Mouse (Mus musculus): ENCODE measurements around the gene Eif4a2. TPM values are rescaled to one million over a fixed set of nuclear protein-coding genes. Genes with fewer than 3 reads are reported as not detected.

Gene Eif4a2
- total and polyA plus RNA-seq, 2 experiments from 2014 or later, result 260 to 490 TPM

DNA sequence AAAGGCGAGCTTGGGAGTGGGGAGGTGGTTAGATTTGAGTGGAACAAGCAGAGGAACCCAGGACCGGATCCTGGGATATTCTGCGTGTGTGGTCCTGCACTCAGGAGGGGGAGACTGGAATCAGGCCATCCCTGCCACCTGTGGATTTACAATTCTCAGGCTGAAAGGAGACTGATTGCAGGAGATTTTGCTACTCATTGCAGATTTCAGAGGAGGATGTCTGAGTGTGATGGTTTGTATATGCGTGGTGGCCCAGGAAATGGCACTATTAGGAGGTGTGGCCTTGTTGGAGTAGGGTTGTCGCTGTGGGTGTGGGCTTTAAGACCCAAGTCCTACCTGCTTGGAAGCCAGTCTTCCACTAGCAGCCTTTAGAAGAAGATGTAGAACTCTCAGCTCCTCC, 47.0 kb downstream of the Eif4a2 start:
- no peaks in the 10 kb centered on the region for H3K9me3 ChIP-seq (ENCODE audit: low read length)
- H3K9ac ChIP-seq (replicated peaks; ENCODE audit: low read length), result no peak overlapping the region
- H3K27ac ChIP-seq, result no peak overlapping the region
- no peak overlapping the region for H3K4me3 ChIP-seq (ENCODE audit: low read length)
- no peaks in the 10 kb centered on the region for H3K27me3 ChIP-seq (ENCODE audit: insufficient read depth, low read length)
- no peak for ATAC-seq
- TF ChIP-seq CTCF (IDR thresholded peaks at IDR 0.05; ENCODE audit: low read depth), result no peak
- no peak for DNase-seq (ENCODE audit: low spot score)
- no peak overlapping the region for H3K4me2 ChIP-seq (ENCODE audit: low read depth, low read length)
- H3K4me1 ChIP-seq (ENCODE audit: insufficient read depth, low read length), result no peaks in the 10 kb centered on the region
- WGBS, result 80% methylated on average over 5 of the region's 5 CpGs
- H3K36me3 ChIP-seq (ENCODE audit: insufficient read depth, low read length), result no peaks in the 10 kb centered on the region

DNA sequence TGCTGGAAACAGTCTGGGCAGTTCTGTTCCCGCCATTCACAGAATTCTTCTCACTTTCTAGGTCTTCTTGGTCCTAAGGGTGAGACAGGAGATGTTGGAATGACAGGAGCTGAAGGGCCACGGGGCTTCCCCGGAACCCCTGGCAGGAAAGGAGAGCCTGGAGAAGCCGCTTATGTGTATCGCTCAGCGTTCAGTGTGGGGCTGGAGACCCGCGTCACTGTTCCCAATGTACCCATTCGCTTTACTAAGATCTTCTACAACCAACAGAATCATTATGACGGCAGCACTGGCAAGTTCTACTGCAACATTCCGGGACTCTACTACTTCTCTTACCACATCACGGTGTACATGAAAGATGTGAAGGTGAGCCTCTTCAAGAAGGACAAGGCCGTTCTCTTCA, 49.8 kb downstream of the Eif4a2 start:
- H3K27ac ChIP-seq, result no peak overlapping the region
- no peaks in the 10 kb centered on the region for H3K9me3 ChIP-seq (ENCODE audit: low read length)
- H3K4me2 ChIP-seq (ENCODE audit: low read depth, low read length), result no peak overlapping the region
- DNase-seq (ENCODE audit: low spot score) (no peak), ATAC-seq (no peak)
- H3K4me1 ChIP-seq (ENCODE audit: insufficient read depth, low read length), result no peaks in the 10 kb centered on the region
- TF ChIP-seq CTCF (IDR thresholded peaks at IDR 0.05; ENCODE audit: low read depth), result no peak
- no peaks in the 10 kb centered on the region for H3K36me3 ChIP-seq (ENCODE audit: insufficient read depth, low read length)
- H3K9ac ChIP-seq (replicated peaks; ENCODE audit: low read length), result no peak overlapping the region
- H3K4me3 ChIP-seq (ENCODE audit: low read length), result no peak overlapping the region
- H3K27me3 ChIP-seq (ENCODE audit: insufficient read depth, low read length), result no peaks in the 10 kb centered on the region
- whole genome bisulfite sequencing, result 93% methylated on average over 13 of the region's 13 CpGs

DNA sequence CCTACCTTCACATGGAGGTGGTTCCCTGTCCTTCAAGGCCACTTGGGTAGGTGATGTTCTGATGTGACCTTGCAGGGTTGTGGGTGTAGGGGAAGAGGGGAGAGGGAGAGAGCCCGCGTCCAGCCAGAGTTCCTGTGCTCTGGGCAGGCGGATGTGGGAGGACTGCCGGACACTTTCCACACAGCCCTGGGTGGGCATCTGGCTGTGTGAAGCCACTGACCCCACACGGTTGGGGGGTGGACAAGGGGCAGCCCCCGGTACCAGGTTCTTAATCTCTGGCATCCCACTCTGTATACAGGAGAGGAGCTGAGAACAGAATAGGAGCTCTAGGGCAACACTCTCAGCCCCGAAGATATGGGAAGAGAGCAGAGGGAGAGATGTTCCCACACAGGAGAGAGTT, 51.0 kb downstream of the Eif4a2 start:
- TF ChIP-seq CTCF (IDR thresholded peaks at IDR 0.05; ENCODE audit: low read depth), result no peak
- no peak overlapping the region for H3K4me2 ChIP-seq (ENCODE audit: low read depth, low read length)
- H3K36me3 ChIP-seq (ENCODE audit: insufficient read depth, low read length), result no peaks in the 10 kb centered on the region
- no peak overlapping the region for H3K4me3 ChIP-seq (ENCODE audit: low read length)
- no peak overlapping the region for H3K9ac ChIP-seq (replicated peaks; ENCODE audit: low read length)
- no peaks in the 10 kb centered on the region for H3K9me3 ChIP-seq (ENCODE audit: low read length)
- 82% methylated on average over 7 of the region's 7 CpGs for WGBS
- DNase-seq (ENCODE audit: low spot score), result no peak
- no peak overlapping the region for H3K27ac ChIP-seq
- no peak for ATAC-seq
- no peaks in the 10 kb centered on the region for H3K27me3 ChIP-seq (ENCODE audit: insufficient read depth, low read length)
- no peaks in the 10 kb centered on the region for H3K4me1 ChIP-seq (ENCODE audit: insufficient read depth, low read length)

DNA sequence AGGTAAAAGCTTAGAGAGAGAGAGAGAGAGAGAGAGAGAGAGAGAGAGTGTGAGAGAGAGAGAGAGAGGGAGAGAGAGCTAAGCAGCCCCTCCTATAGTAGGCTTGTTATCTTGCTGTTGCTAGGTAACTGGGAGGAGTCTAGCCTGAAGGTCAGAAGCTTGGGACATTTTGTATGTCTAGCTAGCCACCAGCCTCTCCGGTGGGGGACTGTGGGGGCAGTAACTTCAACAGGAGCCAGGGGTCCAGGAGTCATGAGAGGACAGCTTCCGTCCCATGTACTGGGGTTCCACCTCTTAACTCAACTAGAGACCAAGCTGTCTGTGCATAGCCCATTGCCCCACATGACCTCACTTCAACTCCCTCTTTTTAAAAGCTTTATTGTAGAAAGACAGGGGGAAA, 51.7 kb downstream of the Eif4a2 start:
- no peak for DNase-seq (ENCODE audit: low spot score)

DNA sequence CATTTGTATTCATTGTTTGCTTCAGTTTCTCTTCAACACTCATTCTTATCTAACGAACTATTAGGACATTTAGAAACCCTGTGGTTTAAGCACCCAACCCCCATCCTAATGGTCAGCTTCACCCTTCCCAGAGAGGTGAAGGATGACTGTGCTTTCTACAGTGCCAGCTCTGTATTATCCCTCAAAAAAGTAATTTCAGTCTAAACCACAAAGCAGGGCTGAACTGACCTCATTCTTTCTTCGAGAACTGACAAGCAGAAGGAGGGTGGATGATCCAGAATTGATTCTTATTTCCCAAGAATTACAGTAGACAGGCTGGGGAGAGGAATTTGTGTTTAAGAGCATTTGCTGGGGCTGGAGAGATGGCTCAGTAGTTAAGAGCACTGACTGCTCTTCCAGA, 52.5 kb downstream of the Eif4a2 start:
- Histone ChIP-seq H3K27ac (no peak overlapping the region), H3K4me2 (ENCODE audit: low read depth, low read length) (no peak overlapping the region), H3K27me3 (ENCODE audit: insufficient read depth, low read length) (no peaks in the 10 kb centered on the region), H3K4me1 (ENCODE audit: insufficient read depth, low read length) (no peaks in the 10 kb centered on the region), H3K9ac (replicated peaks; ENCODE audit: low read length) (no peak overlapping the region), H3K36me3 (ENCODE audit: insufficient read depth, low read length) (no peaks in the 10 kb centered on the region), H3K4me3 (ENCODE audit: low read length) (no peak overlapping the region), H3K9me3 (ENCODE audit: low read length) (no peaks in the 10 kb centered on the region)
- DNase-seq (ENCODE audit: low spot score) (no peak), ATAC-seq (no peak)
- 78% methylated on average over 2 of the region's 2 CpGs for WGBS
- no peak for TF ChIP-seq CTCF (IDR thresholded peaks at IDR 0.05; ENCODE audit: low read depth)

More for the DNA sequence above, 51.7 kb downstream of the Eif4a2 start:
- Histone ChIP-seq H3K4me3 (ENCODE audit: low read length) (no peak overlapping the region), H3K4me2 (ENCODE audit: low read depth, low read length) (no peak overlapping the region), H3K27me3 (ENCODE audit: insufficient read depth, low read length) (no peaks in the 10 kb centered on the region), H3K36me3 (ENCODE audit: insufficient read depth, low read length) (no peaks in the 10 kb centered on the region), H3K9me3 (ENCODE audit: low read length) (no peaks in the 10 kb centered on the region), H3K4me1 (ENCODE audit: insufficient read depth, low read length) (no peaks in the 10 kb centered on the region), H3K27ac (no peak overlapping the region), H3K9ac (replicated peaks; ENCODE audit: low read length) (no peak overlapping the region)
- TF ChIP-seq CTCF (IDR thresholded peaks at IDR 0.05; ENCODE audit: low read depth), result no peak
- 50% methylated on average over 2 of the region's 2 CpGs for WGBS
- ATAC-seq, result no peak

DNA sequence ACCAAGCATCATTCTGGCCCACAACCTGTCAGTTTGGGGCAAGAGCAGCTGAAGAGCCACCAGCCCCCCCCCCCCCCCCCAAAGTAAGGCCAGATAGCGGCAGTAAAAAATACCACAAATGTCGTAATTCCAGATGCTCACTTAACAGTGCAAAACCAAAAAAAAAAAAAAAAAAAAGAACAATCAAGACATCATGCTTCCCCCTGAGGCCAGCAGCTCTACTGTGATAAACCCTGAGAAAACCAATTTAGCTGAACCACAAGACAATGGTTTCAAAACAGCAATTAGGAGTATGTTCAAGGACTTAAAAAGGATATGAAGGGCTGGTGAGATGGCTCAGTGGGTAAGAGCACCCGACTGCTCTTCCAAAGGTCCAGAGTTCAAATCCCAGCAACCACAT, 54.9 kb downstream of the Eif4a2 start:
- Histone ChIP-seq H3K27ac (no peak overlapping the region), H3K27me3 (ENCODE audit: insufficient read depth, low read length) (no peaks in the 10 kb centered on the region), H3K4me2 (ENCODE audit: low read depth, low read length) (no peak overlapping the region), H3K9ac (replicated peaks; ENCODE audit: low read length) (no peak overlapping the region), H3K9me3 (ENCODE audit: low read length) (no peaks in the 10 kb centered on the region), H3K4me1 (ENCODE audit: insufficient read depth, low read length) (no peaks in the 10 kb centered on the region), H3K4me3 (ENCODE audit: low read length) (no peak overlapping the region), H3K36me3 (ENCODE audit: insufficient read depth, low read length) (no peaks in the 10 kb centered on the region)
- WGBS, result 96% methylated on average over 3 of the region's 3 CpGs
- ATAC-seq (no peak), DNase-seq (ENCODE audit: low spot score) (no peak)
- no peak for TF ChIP-seq CTCF (IDR thresholded peaks at IDR 0.05; ENCODE audit: low read depth)

Small RNAs within 50 kb of the gene (microRNA-seq; reads per million reads assigned to microRNA genes)
- gene Gm49346, result 0 to 0.35 reads per million in 2 experiments

Other genes with a start within 250 kb of the Eif4a2 start
- 13.2 and 16.9 TPM in 2 replicates for gene Tbccd1, start 249.8 kb upstream of the Eif4a2 start, total RNA-seq (2014; rRNA removed)
- 17.2 and 17.5 TPM in 2 replicates for gene Tbccd1, start 249.8 kb upstream of the Eif4a2 start, polyA plus RNA-seq (2015; fragmentation: Nextera tagmentation; extraction: Ambion mirVana)
- gene Dnajb11, start 249.6 kb upstream of the Eif4a2 start, total RNA-seq (2014; rRNA removed), result 41.2 and 58.9 TPM in 2 replicates
- gene Dnajb11, start 249.6 kb upstream of the Eif4a2 start, polyA plus RNA-seq (2015; fragmentation: Nextera tagmentation; extraction: Ambion mirVana), result 86.9 and 87.1 TPM in 2 replicates
- gene Ahsg, start 216.2 kb upstream of the Eif4a2 start, total RNA-seq (2014; rRNA removed), result not detected in 2 replicates
- gene Ahsg, start 216.2 kb upstream of the Eif4a2 start, polyA plus RNA-seq (2015; fragmentation: Nextera tagmentation; extraction: Ambion mirVana), result not detected in 2 replicates
- gene Fetub, start 189.1 kb upstream of the Eif4a2 start, total RNA-seq (2014; rRNA removed), result not detected in 2 replicates
- gene Fetub, start 189.1 kb upstream of the Eif4a2 start, polyA plus RNA-seq (2015; fragmentation: Nextera tagmentation; extraction: Ambion mirVana), result 0.10 TPM in 1 of 2 replicates, not detected in the other
- not detected in 2 replicates for gene Hrg, start 156.4 kb upstream of the Eif4a2 start, total RNA-seq (2014; rRNA removed)
- gene Hrg, start 156.4 kb upstream of the Eif4a2 start, polyA plus RNA-seq (2015; fragmentation: Nextera tagmentation; extraction: Ambion mirVana), result not detected in 2 replicates
- gene Kng2, start 78.0 kb upstream of the Eif4a2 start, total RNA-seq (2014; rRNA removed), result not detected in 2 replicates
- gene Kng2, start 78.0 kb upstream of the Eif4a2 start, polyA plus RNA-seq (2015; fragmentation: Nextera tagmentation; extraction: Ambion mirVana), result 0.11 TPM in 2 replicates
- gene Kng1, start 49.6 kb upstream of the Eif4a2 start, total RNA-seq (2014; rRNA removed), result not detected in 2 replicates
- 0.16 TPM in 1 of 2 replicates, not detected in the other for gene Kng1, start 49.6 kb upstream of the Eif4a2 start, polyA plus RNA-seq (2015; fragmentation: Nextera tagmentation; extraction: Ambion mirVana)
- 8.6 and 22.1 TPM in 2 replicates for gene Rfc4, start 20.3 kb downstream of the Eif4a2 start, total RNA-seq (2014; rRNA removed)
- 31.6 and 35.7 TPM in 2 replicates for gene Rfc4, start 20.3 kb downstream of the Eif4a2 start, polyA plus RNA-seq (2015; fragmentation: Nextera tagmentation; extraction: Ambion mirVana)
- gene Adipoq, start 39.1 kb downstream of the Eif4a2 start, total RNA-seq (2014; rRNA removed), result not detected in 2 replicates
- gene Adipoq, start 39.1 kb downstream of the Eif4a2 start, polyA plus RNA-seq (2015; fragmentation: Nextera tagmentation; extraction: Ambion mirVana), result not detected in 2 replicates
- gene St6gal1, start 117.3 kb downstream of the Eif4a2 start, total RNA-seq (2014; rRNA removed), result 23.9 and 39.9 TPM in 2 replicates
- 10.4 and 11.6 TPM in 2 replicates for gene St6gal1, start 117.3 kb downstream of the Eif4a2 start, polyA plus RNA-seq (2015; fragmentation: Nextera tagmentation; extraction: Ambion mirVana)